Mouse (Mus musculus) central nervous system, embryonic 14 days (tissue): ENCODE results near the gene Fam174a. TPM values are rescaled to one million over a fixed set of nuclear protein-coding genes. Genes with fewer than 3 reads are reported as not detected.

Experiments used
- polyA plus RNA-seq: library from polyadenylated mRNA; depleted of rRNA; stranded (reverse); fragments of >200 nt; gene quantifications from 2 replicates; pipeline ENCODE4 v1.2.3, GENCODE M21; 2012; rRNA removed

The Fam174a gene
- polyA plus RNA-seq, result 11.1 and 11.4 TPM in 2 replicates

GRCm38 (mm10) chr1:95313393-95314228 is at the start of gene Fam174a:
Gene Fam174a, plus strand, starts transcription at chr1:95313623.

